ENCODE assay signal across 9 mouse cellular contexts in genomic region chr19:34751150-34751549, GRCm38 (mm10). TPM values are rescaled to one million over a fixed set of nuclear protein-coding genes. Genes with fewer than 3 reads are reported as not detected.
DNase-seq lines count a peak whose midpoint lies in the region; ATAC-seq and TF ChIP-seq lines count a peak whose summit lies in the region.
"Had no signal": no experiment of that assay in that cellular context is flagged by ENCODE, and none has a peak within 500 bp of the region (broad histone marks: within the 10 kb centered on the region; RNA-seq: fewer than 3 reads in every experiment).

No protein-coding gene starts in this region.

- H3K9me3 ChIP-seq in heart, embryonic 11.5 days (replicated peaks; ENCODE audit: control insufficient read depth, low read length) = no peaks in the 10 kb centered on the region
- H3K9me3 ChIP-seq in intestine, embryonic 14.5 days (ENCODE audit: control insufficient read depth, low read length) = no peaks in the 10 kb centered on the region
- no peaks in the 10 kb centered on the region for H3K9me3 ChIP-seq in hindbrain, embryonic 13.5 days

- H3K4me1 ChIP-seq in heart, adult 2 months (ENCODE audit: control insufficient read depth, insufficient read depth, low read length) = no peaks in the 10 kb centered on the region; the same call in 1 of the 2 replicates
- H3K4me1 ChIP-seq in heart, embryonic 11.5 days (ENCODE audit: control insufficient read depth, insufficient read depth, low read length) = peaks cover 13% of the 10 kb centered on the region
- H3K4me1 ChIP-seq in spleen, adult 2 months (ENCODE audit: control insufficient read depth, insufficient read depth, insufficient read length) = peaks cover 5% of the 10 kb centered on the region; the same call in 1 of the 2 replicates
- H3K4me1 ChIP-seq in intestine, embryonic 14.5 days (replicated peaks; ENCODE audit: control insufficient read depth, insufficient read depth, low read length) = peaks cover 4% of the 10 kb centered on the region; the same call in 1 of the 2 replicates
- peaks cover 13% of the 10 kb centered on the region for H3K4me1 ChIP-seq in hindbrain, embryonic 13.5 days (replicated peaks)

- no peak overlapping the region for H3K27ac ChIP-seq in heart, adult 2 months
- no peak overlapping the region for H3K27ac ChIP-seq in heart, embryonic 11.5 days (ENCODE audit: low read depth, low read length)
- no peak overlapping the region for H3K27ac ChIP-seq in spleen, adult 2 months (ENCODE audit: insufficient read depth, low read length)
- no peak overlapping the region for H3K27ac ChIP-seq in intestine, embryonic 14.5 days (ENCODE audit: low read depth)
- no peak overlapping the region for H3K27ac ChIP-seq in hindbrain, embryonic 13.5 days

- intact Hi-C loops in heart, adult 2 months (cut with DNase I) = no loop called here

- 78% methylated on average over 4 of the region's 4 CpGs for WGBS in heart, adult 2 months
- 72% methylated on average over 4 of the region's 4 CpGs for WGBS in heart, embryonic 11.5 days (ENCODE audit: insufficient replicate concordance)
- WGBS in spleen, adult 2 months = 57% methylated on average over 4 of the region's 4 CpGs
- WGBS in intestine, embryonic 14.5 days = 81% methylated on average over 4 of the region's 4 CpGs
- WGBS in hindbrain, embryonic 13.5 days = 90% methylated on average over 4 of the region's 4 CpGs

- no peak for DNase-seq in heart, adult 2 months
- no peak for DNase-seq in spleen, adult 2 months (ENCODE audit: low read depth in 1 of 2, low spot score in 2 of 2)
- DNase-seq in spleen, postnatal 36 days (ENCODE audit: low spot score in 2 of 2) = no peak
- DNase-seq in intestine, embryonic 14.5 days (ENCODE audit: low spot score) = peak; percentile 50
- peak; percentile 4 for DNase-seq in retina, postnatal 1 day

- H3K36me3 ChIP-seq in heart, adult 2 months (ENCODE audit: control insufficient read depth, insufficient read depth, low read length) = no peaks in the 10 kb centered on the region
- no peaks in the 10 kb centered on the region for H3K36me3 ChIP-seq in heart, embryonic 11.5 days (ENCODE audit: control insufficient read depth, insufficient read depth, low read length)
- no peaks in the 10 kb centered on the region for H3K36me3 ChIP-seq in spleen, adult 2 months (ENCODE audit: control insufficient read depth, insufficient read depth, low read length)
- no peaks in the 10 kb centered on the region for H3K36me3 ChIP-seq in intestine, embryonic 14.5 days (ENCODE audit: control insufficient read depth, insufficient read depth, low read length)
- H3K36me3 ChIP-seq in hindbrain, embryonic 13.5 days = no peaks in the 10 kb centered on the region

- TF ChIP-seq CTCF in heart, adult 2 months (IDR thresholded peaks at IDR 0.05) = peak; percentile 58
- peak; percentile 8; the same call in 1 of the 2 replicates for TF ChIP-seq CTCF in spleen, adult 2 months (IDR thresholded peaks at IDR 0.05; ENCODE audit: extremely low read depth, insufficient read depth, insufficient read length, insufficient replicate concordance)

- no peak overlapping the region for H3K9ac ChIP-seq in heart, adult 2 months (ENCODE audit: low read depth, low read length)
- H3K9ac ChIP-seq in heart, embryonic 11.5 days (ENCODE audit: low read depth, low read length) = no peak overlapping the region
- no peak overlapping the region for H3K9ac ChIP-seq in intestine, embryonic 14.5 days (ENCODE audit: low read length)
- no peak overlapping the region for H3K9ac ChIP-seq in hindbrain, embryonic 13.5 days

- no peak for TF ChIP-seq EP300 in heart, adult 2 months (IDR thresholded peaks at IDR 0.05; ENCODE audit: insufficient read depth, low read depth, low read length)

- no peak for ATAC-seq in heart, embryonic 11.5 days (replicated peaks; ENCODE audit: insufficient number of reproducible peaks, low FRiP score, low TSS enrichment)
- ATAC-seq in intestine, embryonic 14.5 days (replicated peaks; ENCODE audit: low FRiP score, low TSS enrichment, low read depth) = no peak
- no peak for ATAC-seq in hindbrain, embryonic 13.5 days (ENCODE audit: low FRiP score)
- ATAC-seq in erythroblast, adult 5-6 weeks (replicated peaks; ENCODE audit: low FRiP score, poor library complexity, severe bottlenecking) = no peak

- no peaks in the 10 kb centered on the region for H3K79me2 ChIP-seq in heart, adult 2 months (replicated peaks; ENCODE audit: control insufficient read depth, insufficient read depth, low read length)

- no peak overlapping the region for H3K4me2 ChIP-seq in heart, embryonic 11.5 days
- H3K4me2 ChIP-seq in intestine, embryonic 14.5 days (ENCODE audit: low read length) = no peak overlapping the region
- H3K4me2 ChIP-seq in hindbrain, embryonic 13.5 days = no peak overlapping the region

- no peak for TF ChIP-seq POLR2A in heart, adult 2 months (IDR thresholded peaks at IDR 0.05; ENCODE audit: insufficient read depth, low read depth, low read length)
- TF ChIP-seq POLR2A in spleen, adult 2 months (IDR thresholded peaks at IDR 0.05; ENCODE audit: low read depth, low read length) = no peak

- H3K4me3 ChIP-seq in heart, adult 2 months = no peak overlapping the region
- H3K4me3 ChIP-seq in heart, embryonic 11.5 days (ENCODE audit: low read depth, low read length) = no peak overlapping the region
- H3K4me3 ChIP-seq in spleen, adult 2 months (ENCODE audit: extremely low read depth, insufficient read depth, insufficient read length) = no peak overlapping the region
- H3K4me3 ChIP-seq in intestine, embryonic 14.5 days (ENCODE audit: low read depth, low read length) = no peak overlapping the region
- H3K4me3 ChIP-seq in hindbrain, embryonic 13.5 days = no peak overlapping the region
- H3K4me3 ChIP-seq: megakaryocyte, embryonic 14.5 days had no signal

- H3K27me3 ChIP-seq in heart, adult 2 months (ENCODE audit: control insufficient read depth, insufficient read depth, low read length) = peaks cover 5% of the 10 kb centered on the region
- H3K27me3 ChIP-seq in heart, embryonic 11.5 days (ENCODE audit: control insufficient read depth, insufficient read depth, low read length) = no peaks in the 10 kb centered on the region
- peaks cover 5% of the 10 kb centered on the region for H3K27me3 ChIP-seq in spleen, adult 2 months (ENCODE audit: control insufficient read depth, insufficient read depth, low read length)
- H3K27me3 ChIP-seq in intestine, embryonic 14.5 days (replicated peaks; ENCODE audit: control insufficient read depth, insufficient read depth, low read length) = peaks cover 10% of the 10 kb centered on the region
- peaks cover 24% of the 10 kb centered on the region for H3K27me3 ChIP-seq in hindbrain, embryonic 13.5 days

RNA-seq across cellular contexts. Expression of gene Slc16a12, which starts 4.1 kb away (rescaled TPM):
- total RNA-seq in heart, adult 2 months (2021) = 1 to 10 TPM; 2.0 to 2.7 TPM
- polyA plus RNA-seq in heart, adult 2 months (2012; rRNA removed) = 1.7 and 3.3 TPM in 2 replicates
- polyA plus RNA-seq in heart, embryonic 11.5 days (2014; fragmentation: Nextera tagmentation; extraction: Ambion mirVana) = 37.2 and 41.1 TPM in 2 replicates
- 0.22 and 0.27 TPM in 2 replicates for polyA plus RNA-seq in spleen, adult 2 months (2012; rRNA removed)
- polyA plus RNA-seq in intestine, embryonic 14.5 days (2014; fragmentation: Nextera tagmentation; extraction: Ambion mirVana) = 3.9 and 5.1 TPM in 2 replicates
- 2.3 and 3.9 TPM in 2 replicates for polyA plus RNA-seq in hindbrain, embryonic 13.5 days (2015; fragmentation: Nextera tagmentation; extraction: Ambion mirVana)
- total RNA-seq in erythroblast, adult 5-6 weeks (2015; ENCODE audit: low replicate concordance) = not detected in 2 replicates
- not detected in 2 replicates for total RNA-seq in erythroblast, adult 5-6 weeks (2017; ENCODE audit: low replicate concordance)

Comparison
In these comparisons a context has a peak if more than half of its experiments do, and no peak if none do; other contexts are left out.
1. DNase-seq: peak in intestine, embryonic 14.5 days (single experiment) and retina, postnatal 1 day (single experiment); none in heart, adult 2 months (0 of 2), spleen, adult 2 months (0 of 2) and spleen, postnatal 36 days (0 of 2).